Mouse (Mus musculus): ENCODE data around the gene Myh9.

Myh9 gene

GRCm38 (mm10) chr15:77805657-77806056 is 36.3 kb downstream of the Myh9 start:
- DNase-seq = no peak

GRCm38 (mm10) chr15:77804949-77805348 is 37.0 kb downstream of the Myh9 start:
- DNase-seq = peak; percentile 60

- peak; percentile 80 for DNase-seq
Measured at GRCm38 (mm10) chr15:77804460-77804859, 37.5 kb downstream of the Myh9 start.

GRCm38 (mm10) chr15:77803747-77804146 is 38.2 kb downstream of the Myh9 start:
- DNase-seq = no peak

- DNase-seq = no peak
Measured at GRCm38 (mm10) chr15:77802992-77803391, 39.0 kb downstream of the Myh9 start.

GRCm38 (mm10) chr15:77801188-77801587 is 40.8 kb downstream of the Myh9 start:
- no peak for DNase-seq

- DNase-seq = peak; percentile 61
Measured at GRCm38 (mm10) chr15:77800511-77800910, 41.5 kb downstream of the Myh9 start.

- DNase-seq = peak; percentile 37
Measured at GRCm38 (mm10) chr15:77799491-77800474, 42.2 kb downstream of the Myh9 start.

GRCm38 (mm10) chr15:77798664-77799490 is 43.1 kb downstream of the Myh9 start:
- DNase-seq = peak; percentile 36

GRCm38 (mm10) chr15:77797609-77798411 is 44.2 kb downstream of the Myh9 start:
- DNase-seq = peak; percentile 82

GRCm38 (mm10) chr15:77796409-77797035 is 45.5 kb downstream of the Myh9 start:
- no peak for DNase-seq

GRCm38 (mm10) chr15:77794908-77795356 is 47.0 kb downstream of the Myh9 start:
- no peak for DNase-seq

GRCm38 (mm10) chr15:77794138-77794907 is 47.7 kb downstream of the Myh9 start:
- DNase-seq = no peak

GRCm38 (mm10) chr15:77793554-77793953 is 48.4 kb downstream of the Myh9 start:
- peak; percentile 82 for DNase-seq

GRCm38 (mm10) chr15:77793094-77793493 is 48.9 kb downstream of the Myh9 start:
- no peak for DNase-seq

- no peak for DNase-seq
Measured at GRCm38 (mm10) chr15:77792056-77792455, 49.9 kb downstream of the Myh9 start.

- DNase-seq = peak; percentile 80
Measured at GRCm38 (mm10) chr15:77790656-77791405, 51.1 kb downstream of the Myh9 start.

- no peak for DNase-seq
Measured at GRCm38 (mm10) chr15:77789186-77789585, 52.8 kb downstream of the Myh9 start.

- peak; percentile 88 for DNase-seq
Measured at GRCm38 (mm10) chr15:77788356-77788755, 53.6 kb downstream of the Myh9 start.

GRCm38 (mm10) chr15:77785807-77786206 is 56.2 kb downstream of the Myh9 start:
- DNase-seq = no peak
